8 mouse cellular contexts compared by ENCODE assay signal in the genomic region with DNA sequence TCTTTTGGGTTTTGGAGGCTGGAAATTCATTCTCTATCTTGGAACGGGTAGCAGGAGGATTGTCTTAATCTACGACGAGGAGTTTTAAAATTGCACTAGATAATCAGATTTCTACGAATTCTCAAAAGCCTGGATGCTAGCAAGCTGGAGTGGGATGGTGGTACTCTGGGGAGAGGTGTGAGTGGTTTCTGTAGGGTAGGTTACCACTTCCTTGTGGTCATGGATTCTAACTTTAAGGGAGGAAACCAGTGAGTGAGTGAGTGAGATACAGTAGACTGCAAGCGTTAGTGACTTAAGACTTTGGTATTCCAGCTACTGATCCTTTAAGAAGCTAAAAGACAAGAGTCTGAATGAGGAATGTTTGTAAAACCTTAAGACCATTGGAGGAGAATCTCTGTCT. TPM values are rescaled to one million over a fixed set of nuclear protein-coding genes. Genes with fewer than 3 reads are reported as not detected.
A peak's percentile ranks its signal among the peaks of the same experiment; 100 is the strongest.
DNase-seq lines count a peak whose midpoint lies in the region; ATAC-seq lines count a peak whose summit lies in the region.

No protein-coding gene starts in this region.

- peak overlapping the region; percentile 96 for H3K4me3 ChIP-seq in lung, embryonic 15.5 days
- peak overlapping the region; percentile 87 for H3K4me3 ChIP-seq in intestine, embryonic 14.5 days (ENCODE audit: low read depth, low read length)
- H3K4me3 ChIP-seq in neural tube, embryonic 15.5 days (replicated peaks) = peak overlapping the region; percentile 94

- no peaks in the 10 kb centered on the region for H3K9me3 ChIP-seq in lung, embryonic 15.5 days
- no peaks in the 10 kb centered on the region for H3K9me3 ChIP-seq in intestine, embryonic 14.5 days (ENCODE audit: control insufficient read depth, low read length)
- H3K9me3 ChIP-seq in neural tube, embryonic 15.5 days (replicated peaks) = no peaks in the 10 kb centered on the region

- 0% methylated on average over 5 of the region's 5 CpGs for WGBS in lung, embryonic 15.5 days
- 1% methylated on average over 5 of the region's 5 CpGs for WGBS in intestine, embryonic 14.5 days
- WGBS in neural tube, embryonic 15.5 days = 2% methylated on average over 5 of the region's 5 CpGs

- peak overlapping the region; percentile 89 for H3K9ac ChIP-seq in lung, embryonic 15.5 days
- H3K9ac ChIP-seq in intestine, embryonic 14.5 days (ENCODE audit: low read length) = peak overlapping the region; percentile 78
- peak overlapping the region; percentile 87 for H3K9ac ChIP-seq in neural tube, embryonic 15.5 days (replicated peaks)

- peak overlapping the region; percentile 93 for H3K27ac ChIP-seq in lung, embryonic 15.5 days
- H3K27ac ChIP-seq in intestine, embryonic 14.5 days (ENCODE audit: low read depth) = peak overlapping the region; percentile 74
- H3K27ac ChIP-seq in neural tube, embryonic 15.5 days (replicated peaks) = peak overlapping the region; percentile 82

- H3K4me1 ChIP-seq in lung, embryonic 15.5 days = peaks cover 31% of the 10 kb centered on the region
- H3K4me1 ChIP-seq in intestine, embryonic 14.5 days (replicated peaks; ENCODE audit: control insufficient read depth, insufficient read depth, low read length) = peaks cover 15% of the 10 kb centered on the region; the same call in 1 of the 2 replicates
- peaks cover 20% of the 10 kb centered on the region for H3K4me1 ChIP-seq in neural tube, embryonic 15.5 days

- H3K27me3 ChIP-seq in lung, embryonic 15.5 days = no peaks in the 10 kb centered on the region
- H3K27me3 ChIP-seq in intestine, embryonic 14.5 days (replicated peaks; ENCODE audit: control insufficient read depth, insufficient read depth, low read length) = no peaks in the 10 kb centered on the region
- no peaks in the 10 kb centered on the region for H3K27me3 ChIP-seq in neural tube, embryonic 15.5 days (replicated peaks)

- peak overlapping the region; percentile 76 for H3K4me2 ChIP-seq in lung, embryonic 15.5 days
- peak overlapping the region; percentile 86 for H3K4me2 ChIP-seq in intestine, embryonic 14.5 days (ENCODE audit: low read length)
- peak overlapping the region; percentile 85 for H3K4me2 ChIP-seq in neural tube, embryonic 15.5 days

- ATAC-seq in lung, embryonic 15.5 days (ENCODE audit: borderline replicate concordance, extremely low read depth, low FRiP score, low TSS enrichment) = no peak
- no peak for ATAC-seq in intestine, embryonic 14.5 days (replicated peaks; ENCODE audit: low FRiP score, low TSS enrichment, low read depth)
- no peak for ATAC-seq in neural tube, embryonic 15.5 days (ENCODE audit: low FRiP score)

- H3K36me3 ChIP-seq in lung, embryonic 15.5 days = no peaks in the 10 kb centered on the region
- H3K36me3 ChIP-seq in intestine, embryonic 14.5 days (ENCODE audit: control insufficient read depth, insufficient read depth, low read length) = no peaks in the 10 kb centered on the region
- H3K36me3 ChIP-seq in neural tube, embryonic 15.5 days = no peaks in the 10 kb centered on the region

- no peak for DNase-seq in lung, postnatal 4 days
- peak; percentile 13 for DNase-seq in c-Kit-negative CD71-positive TER-119-positive erythroid progenitor cells, embryonic 14.5 days (ENCODE audit: low read depth, low spot score)
- no peak for DNase-seq in intestine, embryonic 14.5 days (ENCODE audit: low spot score)
- DNase-seq in frontal cortex, postnatal 10 days (ENCODE audit: low spot score in 2 of 2) = no peak
- DNase-seq in cerebellum, adult 9-11 months = no peak
- DNase-seq in cerebellum, postnatal 25 days = no peak

RNA-seq across cellular contexts. Expression of a gene that starts 0.8 kb away (rescaled TPM):
- polyA plus RNA-seq in lung, embryonic 15.5 days (2015; fragmentation: Nextera tagmentation; extraction: Ambion mirVana) = 42.3 and 45.2 TPM in 2 replicates
- 35.6 and 38.4 TPM in 2 replicates for polyA plus RNA-seq in intestine, embryonic 14.5 days (2014; fragmentation: Nextera tagmentation; extraction: Ambion mirVana)
- polyA plus RNA-seq in neural tube, embryonic 15.5 days (2015; fragmentation: Nextera tagmentation; extraction: Ambion mirVana) = 27.8 and 29.0 TPM in 2 replicates
